Mouse (Mus musculus): Measurements from ENCODE around the gene Thap2.

Gene Thap2

DNA sequence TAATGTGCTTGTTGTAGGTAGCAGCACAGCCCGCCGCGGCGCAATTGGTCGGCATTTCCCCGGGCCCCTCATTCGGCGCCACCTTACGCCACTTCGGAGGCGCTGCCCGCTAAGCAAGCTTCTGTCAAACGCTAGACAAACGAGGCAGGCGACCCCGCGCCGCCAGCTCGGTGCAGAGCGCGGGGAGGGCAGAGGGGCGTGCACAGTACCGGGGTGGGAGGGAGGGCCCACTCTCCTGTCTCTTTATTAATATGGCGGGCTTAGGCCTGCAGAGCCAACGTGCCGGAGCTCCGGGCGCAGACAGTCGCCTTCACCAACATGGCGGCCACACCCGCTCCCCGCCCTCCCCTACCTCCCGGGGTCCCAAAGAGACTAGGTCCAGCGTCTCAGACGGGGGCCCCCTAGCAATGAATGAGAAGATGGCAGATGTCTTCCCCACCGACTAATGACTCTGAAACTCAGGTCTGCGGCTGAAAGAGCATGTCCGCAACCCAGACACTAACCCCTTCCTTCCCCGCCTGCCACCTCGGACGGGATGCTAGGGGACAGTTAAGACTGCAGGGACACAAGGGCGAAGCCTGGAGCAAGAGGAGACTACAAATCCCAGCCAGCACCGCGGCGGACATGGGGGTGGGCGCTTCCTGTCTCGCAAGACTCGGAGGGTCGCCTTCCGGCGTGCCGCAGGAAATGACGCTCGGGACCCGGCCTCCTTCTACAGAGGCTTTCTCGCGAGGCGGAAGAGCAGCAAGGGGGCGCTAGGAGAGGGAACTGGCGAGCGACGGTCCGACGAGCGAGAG is at the start of gene Thap2, which contains the start of gene Zfc3h1:
Gene Thap2 (minus strand): TSS at position 223 of the 797 bp plus-strand sequence.
Gene Zfc3h1 (plus strand): TSS at position 739 of the 797 bp plus-strand sequence.
- in situ Hi-C loops (cut with MboI): no loop called here

DNA sequence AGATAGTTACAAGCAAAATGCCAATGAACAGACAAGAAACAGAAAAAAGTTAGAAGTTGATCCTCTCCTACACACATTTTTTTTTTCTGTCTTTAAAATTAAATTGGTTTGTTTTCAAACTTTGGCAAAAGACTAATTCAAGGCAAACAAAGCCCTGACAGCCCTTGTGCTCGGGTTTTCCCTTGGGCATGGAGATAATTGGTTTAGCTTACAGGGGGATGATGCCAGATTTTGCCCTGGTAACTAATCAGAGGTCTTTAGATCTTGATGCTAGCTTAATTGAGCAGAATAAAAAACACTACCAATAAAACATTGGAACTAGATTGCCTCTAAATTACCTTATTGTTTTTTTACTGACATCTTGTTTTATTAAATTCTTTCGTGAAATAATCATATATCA is 41.1 kb upstream of the Thap2 start:
- in situ Hi-C loops (cut with MboI): no loop called here

DNA sequence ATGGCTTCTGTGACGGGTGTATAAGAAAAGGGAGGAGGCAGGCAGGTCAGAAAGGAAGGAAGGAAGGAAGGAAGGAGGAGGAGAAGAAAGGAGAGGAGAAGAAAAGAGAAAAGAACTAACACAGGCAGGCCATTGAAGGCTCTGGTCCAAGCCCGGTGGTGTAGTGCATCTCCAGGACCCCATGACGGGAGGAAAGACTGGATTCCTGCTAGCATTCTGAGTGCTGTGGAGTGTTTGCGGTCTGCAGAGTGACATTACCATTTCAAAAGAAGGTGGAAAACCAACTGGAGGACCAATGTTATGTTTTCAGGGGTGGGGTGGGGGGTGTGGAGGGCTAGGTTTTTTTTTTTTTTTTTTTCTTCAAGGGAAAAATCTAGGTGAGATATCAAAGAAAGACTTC is 37.7 kb upstream of the Thap2 start:
- in situ Hi-C loops (cut with MboI): loop anchor here (25.0 kb wide), 1 partner anchor 190 kb away; no protein-coding TSS in a partner anchor

DNA sequence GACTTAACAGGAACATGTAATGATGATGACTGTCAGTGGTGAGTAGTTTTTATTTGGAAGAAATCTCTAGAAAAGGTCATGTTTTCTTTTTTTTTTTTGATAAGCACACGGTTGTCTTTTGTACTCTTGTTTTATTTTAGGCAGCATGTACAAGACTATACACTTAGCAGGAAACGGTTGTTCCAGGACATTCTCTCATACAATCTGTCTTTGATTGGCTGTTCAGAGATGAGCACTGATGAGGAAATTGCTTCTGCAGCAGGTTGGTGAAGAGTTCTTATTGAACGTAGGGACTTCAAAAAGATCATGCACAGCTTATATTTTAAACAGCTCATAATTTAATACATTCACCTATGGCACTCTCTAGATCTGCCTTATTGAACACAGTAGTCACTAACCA is 29.8 kb upstream of the Thap2 start:
- in situ Hi-C loops (cut with MboI): loop anchor here (25.0 kb wide), 1 partner anchor 198 kb away; no protein-coding TSS in a partner anchor

DNA sequence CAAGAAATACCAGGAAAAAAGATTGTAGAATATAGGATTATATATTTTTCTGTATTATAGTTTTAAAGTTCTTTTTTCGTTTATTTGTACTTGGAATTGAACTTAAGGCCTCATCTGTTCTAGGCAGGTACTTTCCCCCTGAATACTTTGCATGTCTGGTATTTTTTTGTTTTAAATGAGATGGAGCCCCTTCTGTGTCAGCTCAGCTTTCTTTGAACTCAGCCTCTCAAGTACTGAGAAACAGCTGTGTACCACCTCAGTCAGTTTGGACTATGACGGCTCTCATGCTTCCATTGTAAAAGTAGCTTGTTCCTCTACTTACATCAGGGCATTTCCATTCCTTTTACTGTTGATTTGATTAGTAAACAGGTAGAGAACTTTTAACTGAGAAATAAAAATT is 29.3 kb upstream of the Thap2 start:
- in situ Hi-C loops (cut with MboI): loop anchor here (25.0 kb wide), 1 partner anchor 199 kb away; no protein-coding TSS in a partner anchor

DNA sequence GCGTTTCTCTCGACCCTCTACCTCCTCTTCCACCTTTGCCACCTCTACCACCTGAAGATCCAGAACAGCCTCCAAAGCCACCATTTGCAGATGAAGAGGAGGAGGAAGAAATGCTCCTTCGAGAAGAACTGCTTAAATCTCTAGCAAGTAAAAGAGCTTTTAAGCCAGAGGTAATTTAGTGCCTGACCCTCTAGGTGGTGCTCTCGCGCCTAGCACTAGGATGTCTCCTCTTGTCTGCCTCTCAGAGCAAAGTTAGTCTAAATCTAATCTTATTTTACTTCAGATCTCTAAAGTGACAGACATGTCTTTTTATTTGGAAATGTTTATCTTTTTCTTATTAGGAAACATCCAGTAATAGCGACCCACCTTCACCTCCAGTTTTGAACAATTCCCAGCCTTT is 22.1 kb upstream of the Thap2 start:
- in situ Hi-C loops (cut with MboI): loop anchor here (25.0 kb wide), 1 partner anchor 206 kb away; no protein-coding TSS in a partner anchor

DNA sequence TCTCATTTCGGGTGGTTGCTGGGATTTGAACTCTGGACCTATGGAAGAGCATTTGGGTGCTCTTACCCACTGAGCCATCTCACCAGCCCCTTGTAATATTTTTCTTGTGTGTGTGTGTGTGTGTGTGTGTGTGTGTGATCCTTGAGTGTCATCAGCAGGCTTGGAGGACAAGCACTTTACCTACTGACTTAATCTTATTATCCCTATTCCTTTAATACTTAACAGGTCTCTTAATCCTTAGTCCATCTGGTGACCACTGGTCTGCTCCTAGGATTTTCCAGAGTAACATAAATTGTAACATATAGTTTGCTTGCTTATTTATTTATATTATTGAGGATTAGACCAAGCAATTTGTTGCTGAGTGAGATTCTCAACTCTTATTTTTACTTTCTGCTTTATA is 7.7 kb upstream of the Thap2 start:
- in situ Hi-C loops (cut with MboI): no loop called here

DNA sequence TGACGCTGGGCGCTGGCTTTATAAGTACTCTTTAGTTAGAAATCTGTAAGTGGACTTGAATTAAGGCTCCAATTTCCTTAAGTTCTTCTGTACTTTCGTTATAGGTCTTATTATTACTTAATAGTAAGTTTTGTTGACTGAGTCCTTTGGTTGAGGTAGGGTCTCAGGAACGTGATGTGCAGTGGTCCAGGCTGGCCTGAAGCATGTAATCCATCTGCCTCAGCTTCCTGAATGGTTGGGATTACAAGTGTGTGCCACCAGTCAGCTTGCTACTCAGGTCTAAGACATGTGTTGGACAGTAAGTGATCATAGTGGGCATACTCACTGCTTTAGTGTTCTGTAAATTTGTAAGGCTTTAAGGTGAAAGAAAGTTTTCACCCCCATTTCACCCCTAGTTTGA is 6.8 kb upstream of the Thap2 start:
- in situ Hi-C loops (cut with MboI): no loop called here

DNA sequence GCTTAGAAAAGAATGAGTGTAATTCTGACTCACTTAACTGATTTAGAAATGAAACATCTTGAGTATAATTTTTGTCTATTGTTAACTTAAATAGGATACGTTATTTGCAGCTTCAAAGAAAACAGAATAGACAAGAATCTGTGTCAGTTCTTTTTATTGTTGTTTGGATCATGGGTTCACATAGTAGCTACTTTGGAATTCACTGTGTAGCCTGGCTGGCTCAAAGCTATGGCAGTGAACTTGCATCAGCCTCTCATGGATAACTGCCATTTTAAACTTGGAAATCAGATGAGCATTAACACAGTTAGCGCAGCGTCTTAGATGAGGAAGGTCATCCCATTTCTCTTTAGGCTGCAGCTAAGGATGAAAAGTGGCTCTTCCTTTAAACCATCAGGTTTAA is 3.6 kb upstream of the Thap2 start:
- in situ Hi-C loops (cut with MboI): no loop called here

DNA sequence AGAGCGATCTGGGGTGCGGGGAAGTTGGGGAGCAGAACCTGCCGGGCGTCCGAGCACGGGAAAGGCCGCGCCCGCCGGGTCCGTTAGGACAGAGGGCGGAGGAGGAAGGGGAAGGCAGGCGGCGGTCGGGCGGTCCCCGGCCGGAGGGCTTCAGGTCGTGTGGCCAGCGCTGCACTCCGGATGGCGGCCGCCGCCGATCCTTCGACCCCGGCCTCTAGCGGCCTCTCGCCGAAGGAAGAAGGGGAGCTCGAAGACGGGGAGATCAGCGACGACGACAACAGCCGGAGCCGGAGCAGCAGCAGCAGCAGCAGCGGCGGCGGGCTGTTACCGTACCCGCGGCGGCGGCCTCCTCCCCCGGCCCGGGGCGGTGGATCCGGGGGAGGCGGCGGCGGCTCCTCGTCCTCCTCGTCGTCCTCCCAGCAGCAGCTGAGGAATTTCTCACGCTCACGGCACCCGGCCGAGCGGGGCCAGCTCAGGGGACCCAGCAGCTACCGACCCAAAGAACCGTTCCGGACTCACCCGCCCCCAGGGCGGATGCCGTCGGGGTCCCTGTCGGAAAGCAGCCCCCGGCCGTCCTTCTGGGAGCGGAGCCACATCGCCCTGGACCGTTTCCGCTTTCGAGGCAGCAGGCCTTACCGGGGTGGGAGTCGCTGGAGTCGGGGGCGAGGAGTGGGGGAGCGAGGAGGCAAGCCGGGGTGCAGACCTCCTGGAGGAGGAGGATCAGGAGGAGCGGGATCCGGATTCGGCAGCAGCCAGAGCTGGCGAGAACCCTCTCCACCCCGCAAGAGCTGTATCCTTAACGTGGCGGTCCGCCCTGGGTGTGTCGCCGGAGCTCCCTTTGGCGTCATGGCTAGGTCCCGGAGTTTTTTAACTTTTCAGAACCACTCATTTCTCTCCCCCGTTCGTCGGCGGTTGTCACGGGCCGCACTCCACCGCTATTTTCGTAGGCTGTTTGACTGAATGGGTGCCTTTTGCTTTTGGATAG is 1.1 kb upstream of the Thap2 start:
- in situ Hi-C loops (cut with MboI): no loop called here

DNA sequence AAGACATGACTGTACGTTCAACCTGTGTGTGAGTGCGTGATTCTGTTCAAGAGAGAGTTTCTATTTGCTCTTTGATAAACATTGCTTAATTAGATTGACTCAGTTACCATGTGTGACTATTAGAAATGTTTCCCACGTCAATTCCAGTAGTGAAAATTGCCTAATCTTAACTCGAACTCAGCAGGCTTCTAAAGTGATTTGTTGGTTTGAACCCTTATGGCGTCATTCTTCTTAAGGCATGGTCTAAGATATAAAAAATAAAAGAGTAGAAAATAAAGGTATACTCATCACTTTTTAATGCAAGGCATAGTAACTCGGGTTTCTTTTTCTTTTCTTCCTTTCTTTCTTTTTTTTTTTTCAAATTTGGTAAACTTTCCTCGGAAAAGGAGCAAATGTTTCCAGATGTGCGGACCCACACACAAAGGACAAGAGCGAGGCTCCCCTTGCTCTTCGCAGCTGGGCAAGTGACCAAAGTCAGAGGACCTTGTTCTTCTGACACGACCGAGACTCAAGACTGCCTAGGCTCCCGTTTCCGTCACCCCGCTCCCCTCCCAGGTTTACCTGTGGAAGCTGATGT is 511 bp downstream of the Thap2 start:
- in situ Hi-C loops (cut with MboI): no loop called here

DNA sequence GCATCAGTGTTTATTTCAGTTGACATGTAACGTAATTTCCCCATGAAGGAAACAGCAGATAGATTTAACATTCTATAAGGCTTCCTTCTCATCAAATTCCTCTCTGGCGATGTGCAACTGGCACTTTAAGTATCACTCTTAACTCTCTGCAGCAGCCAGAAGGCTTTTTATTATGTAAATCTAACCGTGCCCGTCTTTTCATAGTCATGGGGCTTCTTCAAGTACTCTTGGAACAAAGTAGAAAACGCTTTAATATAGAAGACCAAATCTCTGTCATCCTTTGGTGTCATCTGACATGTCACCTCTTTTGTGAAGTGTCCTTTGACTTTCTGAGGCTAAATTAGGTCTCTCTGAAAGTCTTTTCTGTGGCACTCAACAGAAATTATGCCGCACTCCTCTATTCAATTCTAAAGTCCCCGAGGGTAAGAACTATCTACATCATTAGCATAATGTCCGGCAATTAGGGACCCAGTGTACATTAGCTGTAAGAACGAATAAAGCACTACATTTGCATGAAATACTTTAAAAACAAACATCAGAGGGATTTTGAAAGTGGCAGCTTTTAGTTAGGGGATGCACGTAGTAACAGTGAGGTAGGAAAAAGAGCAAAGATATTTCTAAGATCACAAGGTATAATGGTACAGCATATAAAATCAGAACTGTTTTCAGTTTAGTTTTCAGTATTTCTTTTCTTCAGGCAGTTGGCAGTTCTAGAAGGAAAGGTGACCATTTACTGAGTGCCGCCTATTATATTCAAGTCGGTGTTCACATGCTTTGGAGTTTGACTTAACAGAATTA is 1.2 kb downstream of the Thap2 start:
- in situ Hi-C loops (cut with MboI): no loop called here

DNA sequence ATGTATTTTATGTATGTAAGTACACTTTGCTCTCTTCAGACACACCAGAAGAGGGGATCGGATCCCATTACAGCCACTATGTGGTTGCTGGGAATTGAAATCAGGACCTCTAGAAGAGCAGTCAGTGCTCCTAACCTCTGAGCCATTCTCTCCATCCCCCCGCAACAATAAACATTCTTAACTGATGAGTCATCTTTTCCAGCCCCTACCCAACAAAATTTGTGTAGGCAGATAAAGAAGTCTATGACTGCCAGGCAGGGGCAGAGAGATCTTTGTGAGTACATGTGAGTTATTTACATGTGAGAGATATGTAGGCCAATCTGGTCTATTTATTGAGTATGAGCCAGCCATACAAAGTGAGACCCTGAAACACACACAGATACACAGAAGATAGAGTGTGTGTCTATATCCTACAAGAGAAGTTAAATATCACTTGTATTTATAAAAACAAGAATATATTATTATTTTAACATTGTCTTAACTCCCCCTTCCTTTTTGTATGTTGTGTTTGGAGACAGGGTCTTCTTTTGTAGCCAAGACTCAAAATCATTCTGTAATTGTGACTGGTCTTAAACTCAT is 2.6 kb downstream of the Thap2 start:
- in situ Hi-C loops (cut with MboI): no loop called here

DNA sequence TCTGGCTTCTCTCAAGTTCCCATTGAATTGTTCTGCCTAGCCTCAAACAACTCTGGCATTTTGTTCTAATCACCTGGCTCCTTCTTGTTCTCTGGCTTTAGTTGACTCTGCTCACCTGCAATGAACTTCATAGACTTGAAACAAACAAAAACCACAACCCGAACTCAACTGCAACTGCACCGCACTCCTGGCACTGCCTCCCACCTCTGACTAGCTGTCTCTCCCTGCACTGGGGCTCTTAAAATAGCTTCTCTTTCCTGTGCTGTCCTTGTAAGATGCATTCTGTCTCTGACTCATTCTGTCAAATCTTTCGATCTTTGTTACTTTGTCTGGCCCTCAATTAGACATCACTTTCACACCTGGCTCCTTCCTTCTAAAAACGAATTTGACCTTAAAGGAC is 21.1 kb downstream of the Thap2 start:
- in situ Hi-C loops (cut with MboI): no loop called here

DNA sequence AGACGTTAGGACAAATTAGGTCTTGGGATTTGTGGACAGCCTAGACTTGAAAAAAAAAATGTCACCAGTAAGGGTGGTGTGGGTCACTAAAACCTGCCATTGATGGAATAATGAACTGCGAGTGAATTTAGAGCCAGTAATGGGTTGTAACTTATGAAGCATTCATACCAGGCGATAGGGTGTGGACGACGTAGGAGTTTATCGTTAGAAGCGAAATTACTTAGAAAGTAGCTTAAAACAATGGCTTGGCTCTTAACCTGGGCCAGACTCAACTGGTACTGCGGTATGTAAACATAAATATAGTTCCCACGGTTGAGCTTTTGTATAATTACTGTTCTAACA is 21.6 kb downstream of the Thap2 start:
- in situ Hi-C loops (cut with MboI): no loop called here

DNA sequence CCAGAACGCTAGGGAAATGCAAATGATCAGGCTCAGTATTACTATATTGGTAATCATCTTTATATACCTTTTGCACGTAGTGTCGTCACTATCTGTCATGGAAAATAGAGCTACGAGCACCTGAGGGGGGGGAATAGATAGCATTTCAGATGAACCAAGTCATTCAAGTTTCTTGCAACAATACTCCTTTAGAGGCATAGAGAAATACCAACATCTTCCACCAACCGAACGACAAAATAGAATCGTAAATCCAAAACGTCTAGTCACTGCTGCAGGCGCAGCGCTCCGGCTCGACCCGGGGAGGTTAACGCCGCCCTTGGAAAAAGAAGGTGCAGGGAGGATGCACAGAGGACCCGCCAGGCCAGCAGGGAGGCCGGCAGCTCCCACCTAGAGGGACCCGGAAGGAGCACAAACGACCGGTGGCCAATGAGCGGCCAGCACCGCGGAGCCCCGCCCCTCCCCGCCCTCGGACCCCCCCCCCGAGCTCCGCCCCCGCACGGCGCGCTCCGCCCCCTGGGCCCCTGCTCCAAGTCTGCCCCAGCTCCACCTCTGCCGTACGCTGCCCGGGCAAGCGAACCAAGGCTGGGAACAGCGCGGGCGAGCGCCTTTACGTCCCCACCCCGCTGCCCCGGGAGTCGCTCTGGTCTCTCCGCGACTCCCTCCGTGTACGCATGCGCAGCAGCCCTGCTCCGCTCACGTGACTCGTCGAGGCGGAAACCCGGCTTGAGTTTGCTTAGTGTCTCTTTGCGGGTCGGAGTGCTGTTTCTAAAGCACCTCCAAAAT is 22.2 kb downstream of the Thap2 start, which contains the start of gene Tmem19:
Gene Tmem19 (minus strand): TSS at position 662 of the 783 bp plus-strand sequence.
- in situ Hi-C loops (cut with MboI): no loop called here

DNA sequence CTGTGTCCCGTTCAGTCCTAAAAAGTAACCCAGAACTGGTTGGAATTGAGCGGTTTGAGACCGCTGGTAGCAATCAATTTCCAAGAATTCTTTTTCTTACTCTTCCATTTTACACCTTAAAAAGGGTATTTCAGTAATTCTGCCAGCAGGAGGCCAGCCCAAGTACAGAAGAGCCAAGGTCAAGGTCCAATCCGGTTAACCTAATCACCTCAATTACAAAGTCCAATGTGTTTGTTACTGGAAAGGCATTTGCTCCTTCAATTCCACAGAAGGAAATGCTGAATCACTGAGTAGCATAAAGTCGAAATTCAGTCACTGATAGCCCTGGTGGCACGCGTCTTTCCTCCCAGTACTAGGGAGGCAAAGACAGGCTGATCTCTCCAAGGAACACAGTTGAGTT is 25.2 kb downstream of the Thap2 start:
- in situ Hi-C loops (cut with MboI): no loop called here

DNA sequence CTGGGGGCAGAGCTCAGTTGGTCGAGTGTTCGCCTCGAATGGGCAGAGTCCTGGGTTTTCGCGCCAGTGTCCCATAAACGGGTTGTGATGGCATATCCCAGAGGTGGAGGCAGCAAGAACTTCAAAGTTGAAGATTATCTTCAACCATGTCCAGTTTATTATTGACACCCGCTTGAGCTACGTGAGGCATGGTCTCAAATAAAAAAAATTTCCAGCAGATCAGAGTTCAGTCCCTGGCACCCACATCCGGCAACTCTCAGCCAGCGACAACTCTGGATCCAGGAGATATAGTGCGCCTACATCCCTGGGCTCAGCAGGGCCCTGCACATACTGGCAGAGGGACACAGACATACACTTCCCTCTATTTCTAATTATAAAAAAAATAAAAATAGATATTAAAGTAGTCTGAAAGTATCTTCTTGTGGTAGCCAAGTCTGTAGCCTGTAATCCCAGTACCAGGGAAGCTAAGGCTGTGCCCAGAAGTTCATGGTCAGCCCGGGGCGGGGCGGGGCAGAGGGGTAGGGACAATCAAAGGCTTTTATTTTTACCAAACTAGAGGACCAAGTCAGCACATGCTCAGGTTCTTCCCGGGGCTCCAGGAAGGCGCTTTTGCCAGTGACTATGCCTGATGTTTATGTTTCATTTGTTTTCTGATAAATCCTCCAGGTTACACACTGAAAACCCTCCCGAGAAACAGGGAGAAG is 25.9 kb downstream of the Thap2 start:
- in situ Hi-C loops (cut with MboI): no loop called here

DNA sequence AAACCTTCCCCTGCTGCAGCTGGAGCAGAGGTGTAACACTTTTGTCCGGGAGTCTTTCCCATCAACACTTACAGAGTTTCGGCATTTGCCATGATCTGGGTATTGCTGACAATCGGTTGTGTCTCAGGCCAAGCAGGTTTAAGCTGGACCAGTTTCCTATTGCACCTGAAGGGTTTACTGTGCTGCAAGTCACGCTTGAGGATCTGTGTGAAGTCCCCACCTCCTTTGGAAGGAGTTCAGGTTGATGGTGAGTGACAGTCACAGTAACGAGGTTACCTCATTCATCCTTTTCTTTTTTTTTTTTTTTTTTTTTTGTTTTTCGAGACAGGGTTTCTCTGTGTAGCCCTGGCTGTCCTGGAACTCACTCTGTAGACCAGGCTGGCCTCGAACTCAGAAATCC is 28.1 kb downstream of the Thap2 start:
- in situ Hi-C loops (cut with MboI): no loop called here

DNA sequence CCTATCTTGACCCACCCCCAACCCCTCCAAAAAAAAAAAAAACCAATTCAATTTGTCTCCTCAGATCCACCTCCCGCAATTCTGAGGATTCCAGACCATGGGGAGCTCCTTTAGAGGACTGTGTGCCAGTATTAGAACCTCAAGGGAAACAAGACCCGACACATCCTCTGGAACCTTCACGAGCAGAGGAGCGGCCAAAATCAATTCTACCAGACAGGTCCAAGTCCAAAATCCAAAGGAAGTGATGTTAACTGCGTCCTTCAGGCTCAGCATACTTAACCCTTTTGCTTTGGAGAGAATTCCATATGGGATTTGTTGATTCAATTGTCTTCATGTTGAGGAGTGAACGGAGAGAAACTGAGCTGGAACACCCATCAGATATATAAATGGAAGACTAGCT is 29.2 kb downstream of the Thap2 start:
- in situ Hi-C loops (cut with MboI): no loop called here

Data from mature B cell (primary cell).